Mouse (Mus musculus): ENCODE measurements at regions not wholly inside any gene's neighbourhood (a gene's known extent, or its start where the extent isn't known, plus 50 kb on each side); places are given as distances from the start of the nearest gene placed in this dataset.

DNA sequence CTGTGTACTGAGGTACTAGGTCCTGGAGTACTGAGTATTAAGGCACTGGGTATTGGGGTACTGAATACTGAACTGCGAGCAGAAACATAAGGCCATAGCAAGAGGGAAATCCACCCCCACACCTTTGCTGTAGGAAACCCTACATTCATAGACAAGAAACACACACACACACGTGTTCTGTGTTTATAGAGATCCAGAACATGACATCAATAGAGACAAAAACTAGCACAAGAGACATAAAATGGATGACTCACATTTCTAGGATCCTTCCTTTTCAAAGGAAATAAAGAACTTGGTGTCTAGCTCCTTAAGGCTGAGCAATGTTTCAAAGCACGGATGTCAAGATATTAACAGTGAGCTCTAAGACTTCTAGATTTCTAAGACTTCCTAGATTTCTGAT is 49.9 kb upstream of the Nepro start:
- no peaks in the 10 kb centered on the region for H3K9me3 ChIP-seq (replicated peaks; ENCODE audit: control insufficient read depth, low read length, poor library complexity, severe bottlenecking)
- H3K27ac ChIP-seq (ENCODE audit: low read length), result no peak overlapping the region
- WGBS, result 98% methylated on average over 3 of the region's 3 CpGs
- H3K4me3 ChIP-seq (ENCODE audit: low read depth, low read length), result no peak overlapping the region
- H3K9ac ChIP-seq (ENCODE audit: low read depth, low read length), result no peak overlapping the region
- no peak for ATAC-seq
- H3K4me2 ChIP-seq (ENCODE audit: low read length), result no peak overlapping the region
- no peaks in the 10 kb centered on the region for H3K36me3 ChIP-seq (ENCODE audit: control insufficient read depth, insufficient read depth, low read length)
- H3K4me1 ChIP-seq (ENCODE audit: control insufficient read depth, insufficient read depth, low read length), result peaks cover 16% of the 10 kb centered on the region
- H3K27me3 ChIP-seq (ENCODE audit: control insufficient read depth, insufficient read depth, low read depth, low read length), result no peaks in the 10 kb centered on the region

DNA sequence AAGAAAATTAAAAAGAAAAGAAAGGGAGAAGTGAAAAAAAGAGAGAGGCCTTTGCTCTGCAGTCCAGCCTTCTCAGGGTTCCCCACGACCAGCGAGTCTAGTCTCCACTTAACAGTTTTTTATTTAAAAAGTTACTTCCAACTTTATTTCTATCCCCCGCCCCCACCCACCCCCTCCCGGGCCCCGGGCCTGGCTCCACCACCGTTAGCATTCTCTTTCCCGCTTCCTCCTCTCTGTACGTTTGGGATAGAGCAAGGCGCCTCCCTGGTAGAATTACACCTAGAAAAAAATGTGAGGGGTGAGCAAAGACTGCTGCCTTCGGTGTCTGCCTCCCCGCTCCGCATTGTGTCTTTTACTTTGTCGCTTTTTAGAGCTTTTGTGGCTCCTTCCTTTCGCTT is 51.7 kb upstream of the Nepro start:
- H3K9me3 ChIP-seq (replicated peaks; ENCODE audit: control insufficient read depth, low read length, poor library complexity, severe bottlenecking), result no peaks in the 10 kb centered on the region
- H3K4me1 ChIP-seq (ENCODE audit: control insufficient read depth, insufficient read depth, low read length), result peaks cover 11% of the 10 kb centered on the region
- peak; percentile 79 for ATAC-seq
- WGBS, result 4% methylated on average over 14 of the region's 14 CpGs
- H3K27ac ChIP-seq (ENCODE audit: low read length), result no peak overlapping the region
- peak overlapping the region; percentile 41 for H3K4me2 ChIP-seq (ENCODE audit: low read length)
- no peaks in the 10 kb centered on the region for H3K36me3 ChIP-seq (ENCODE audit: control insufficient read depth, insufficient read depth, low read length)
- no peaks in the 10 kb centered on the region for H3K27me3 ChIP-seq (ENCODE audit: control insufficient read depth, insufficient read depth, low read depth, low read length)
- peak overlapping the region; percentile 38; the same call in 1 of the 2 replicates for H3K9ac ChIP-seq (ENCODE audit: low read depth, low read length)
- H3K4me3 ChIP-seq (ENCODE audit: low read depth, low read length), result no peak overlapping the region

DNA sequence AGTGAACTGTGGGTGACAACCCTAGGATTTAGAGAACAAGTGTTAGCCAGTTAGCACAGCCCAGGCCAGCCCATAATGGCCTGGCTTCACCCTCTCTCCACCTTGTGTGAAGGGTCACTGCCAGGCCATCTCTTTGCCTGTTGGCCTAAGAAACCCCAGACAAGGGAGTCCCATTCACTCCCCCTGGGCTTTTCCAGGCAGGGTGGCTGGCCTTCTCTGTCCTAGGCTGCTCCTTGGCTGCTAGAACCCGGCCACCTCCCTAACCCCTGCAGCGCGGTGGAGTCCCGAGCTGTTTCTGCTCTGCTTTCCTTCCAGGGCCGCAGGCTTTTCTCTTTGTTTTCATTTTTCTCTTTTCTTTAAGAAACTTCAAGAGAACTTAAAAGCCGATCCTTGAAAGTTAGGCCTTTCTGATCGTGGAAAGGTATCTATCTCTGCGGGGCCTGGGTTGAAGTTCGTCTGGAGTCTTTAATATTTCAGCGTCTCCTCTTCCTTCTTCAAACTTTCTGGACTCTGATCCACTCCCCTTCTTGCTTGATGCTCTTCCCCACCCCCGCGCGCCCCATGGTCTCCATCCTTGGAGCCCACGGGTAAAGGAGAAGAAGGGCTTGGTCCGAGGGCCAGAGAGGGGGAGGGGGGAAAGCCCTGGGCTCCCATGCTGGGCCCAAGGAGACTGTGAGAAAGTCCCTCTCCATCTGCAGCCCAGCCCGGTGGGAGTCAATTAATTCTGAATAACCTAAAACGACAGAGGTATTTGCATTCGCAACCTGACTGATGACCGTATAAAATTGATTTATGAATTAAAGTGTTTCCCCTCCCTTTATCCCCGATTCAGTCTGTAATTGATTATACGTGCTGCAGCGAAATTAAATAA is 52.3 kb upstream of the Nepro start:
- peak overlapping the region; percentile 17; the same call in 1 of the 2 replicates for H3K27ac ChIP-seq (ENCODE audit: low read length)
- 4% methylated on average over 22 of the region's 22 CpGs for WGBS
- H3K9me3 ChIP-seq (replicated peaks; ENCODE audit: control insufficient read depth, low read length, poor library complexity, severe bottlenecking), result no peaks in the 10 kb centered on the region
- H3K9ac ChIP-seq (ENCODE audit: low read depth, low read length), result no peak overlapping the region
- peak overlapping the region; percentile 17; the same call in 1 of the 2 replicates for H3K4me2 ChIP-seq (ENCODE audit: low read length)
- peak; percentile 85 for ATAC-seq
- H3K27me3 ChIP-seq (ENCODE audit: control insufficient read depth, insufficient read depth, low read depth, low read length), result no peaks in the 10 kb centered on the region
- H3K36me3 ChIP-seq (ENCODE audit: control insufficient read depth, insufficient read depth, low read length), result no peaks in the 10 kb centered on the region
- no peak overlapping the region for H3K4me3 ChIP-seq (ENCODE audit: low read depth, low read length)
- H3K4me1 ChIP-seq (ENCODE audit: control insufficient read depth, insufficient read depth, low read length), result peaks cover 11% of the 10 kb centered on the region

DNA sequence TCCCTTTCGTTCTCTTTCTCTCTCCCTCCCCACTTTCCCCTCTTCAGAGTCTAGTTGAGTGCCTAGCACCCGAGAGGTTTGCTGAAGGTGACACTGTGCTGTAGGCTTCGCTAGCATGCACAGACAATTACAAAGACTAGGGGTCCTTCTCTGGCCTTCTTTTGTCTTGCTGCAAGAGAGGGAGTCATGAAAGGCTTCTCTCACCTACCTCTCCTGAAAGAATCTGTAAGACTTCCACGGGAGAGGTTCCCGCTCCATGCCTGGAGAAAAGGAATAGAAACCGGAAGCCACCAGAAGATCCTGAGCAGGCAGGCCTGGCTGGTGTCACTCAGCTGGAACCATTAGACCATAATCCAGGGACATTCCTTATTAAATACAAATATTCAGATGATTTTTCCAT is 56.0 kb upstream of the Nepro start:
- Histone ChIP-seq H3K4me3 (ENCODE audit: low read depth, low read length) (no peak overlapping the region), H3K36me3 (ENCODE audit: control insufficient read depth, insufficient read depth, low read length) (no peaks in the 10 kb centered on the region), H3K9me3 (replicated peaks; ENCODE audit: control insufficient read depth, low read length, poor library complexity, severe bottlenecking) (no peaks in the 10 kb centered on the region), H3K27me3 (ENCODE audit: control insufficient read depth, insufficient read depth, low read depth, low read length) (no peaks in the 10 kb centered on the region), H3K4me1 (ENCODE audit: control insufficient read depth, insufficient read depth, low read length) (peaks cover 11% of the 10 kb centered on the region), H3K27ac (ENCODE audit: low read length) (no peak overlapping the region), H3K4me2 (ENCODE audit: low read length) (no peak overlapping the region), H3K9ac (ENCODE audit: low read depth, low read length) (no peak overlapping the region)
- ATAC-seq, result no peak
- WGBS, result 88% methylated on average over 6 of the region's 6 CpGs

DNA sequence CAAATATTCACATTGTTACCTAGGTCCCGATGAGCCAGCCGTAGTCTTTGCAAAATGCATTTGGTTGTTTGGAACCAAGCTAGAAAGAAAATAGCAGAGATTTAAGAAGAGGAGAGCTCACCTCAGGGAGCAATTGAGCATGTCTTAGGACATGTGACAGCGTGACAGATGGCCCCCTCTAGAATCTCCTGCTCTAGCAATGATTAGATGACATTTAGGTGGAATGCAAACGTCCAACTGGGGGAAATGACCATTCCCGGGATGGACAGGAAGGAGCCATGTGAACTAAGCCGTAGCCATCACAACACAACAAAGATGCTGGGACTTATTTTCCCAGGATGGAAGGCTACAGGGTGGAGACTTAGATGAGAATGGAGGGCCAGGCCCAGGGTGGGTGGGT is 57.0 kb upstream of the Nepro start:
- WGBS, result 65% methylated on average over 6 of the region's 6 CpGs
- ATAC-seq, result no peak
- peaks cover 3% of the 10 kb centered on the region for H3K4me1 ChIP-seq (ENCODE audit: control insufficient read depth, insufficient read depth, low read length)
- H3K27ac ChIP-seq (ENCODE audit: low read length), result no peak overlapping the region
- H3K36me3 ChIP-seq (ENCODE audit: control insufficient read depth, insufficient read depth, low read length), result no peaks in the 10 kb centered on the region
- no peak overlapping the region for H3K9ac ChIP-seq (ENCODE audit: low read depth, low read length)
- H3K27me3 ChIP-seq (ENCODE audit: control insufficient read depth, insufficient read depth, low read depth, low read length), result no peaks in the 10 kb centered on the region
- H3K4me3 ChIP-seq (ENCODE audit: low read depth, low read length), result no peak overlapping the region
- no peak overlapping the region for H3K4me2 ChIP-seq (ENCODE audit: low read length)
- H3K9me3 ChIP-seq (replicated peaks; ENCODE audit: control insufficient read depth, low read length, poor library complexity, severe bottlenecking), result no peaks in the 10 kb centered on the region

DNA sequence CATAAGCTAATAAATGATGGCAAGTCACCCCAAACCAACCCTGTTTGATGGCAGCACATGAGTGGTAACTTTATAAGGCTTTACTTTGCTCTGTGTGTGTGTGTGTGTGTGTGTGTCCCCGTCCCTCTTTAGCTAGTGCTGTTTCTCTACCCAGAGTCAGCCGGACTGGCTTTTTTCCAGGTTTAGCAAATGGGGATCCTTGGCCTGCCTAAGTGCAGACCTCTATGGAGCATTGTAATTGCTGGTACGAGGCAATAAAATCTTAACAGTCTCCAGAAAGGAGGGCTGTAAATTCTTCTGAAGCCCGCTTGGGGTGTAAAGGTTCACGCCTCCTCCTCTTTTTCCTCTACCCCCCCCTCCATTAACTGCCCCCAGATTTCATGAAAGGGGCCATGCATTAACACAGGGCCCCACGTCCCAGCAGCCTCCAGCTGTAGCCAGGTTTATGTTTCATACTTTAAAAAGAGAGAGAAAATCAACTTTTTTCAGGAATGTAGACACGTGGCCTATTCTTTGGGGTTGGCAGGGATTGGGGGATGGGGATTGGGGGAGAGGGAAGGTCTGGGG is 57.6 kb upstream of the Nepro start:
- Histone ChIP-seq H3K36me3 (ENCODE audit: control insufficient read depth, insufficient read depth, low read length) (no peaks in the 10 kb centered on the region), H3K27me3 (ENCODE audit: control insufficient read depth, insufficient read depth, low read depth, low read length) (no peaks in the 10 kb centered on the region), H3K9me3 (replicated peaks; ENCODE audit: control insufficient read depth, low read length, poor library complexity, severe bottlenecking) (no peaks in the 10 kb centered on the region), H3K9ac (ENCODE audit: low read depth, low read length) (no peak overlapping the region), H3K4me3 (ENCODE audit: low read depth, low read length) (no peak overlapping the region), H3K4me1 (ENCODE audit: control insufficient read depth, insufficient read depth, low read length) (no peaks in the 10 kb centered on the region; the same call in 1 of the 2 replicates), H3K27ac (ENCODE audit: low read length) (no peak overlapping the region), H3K4me2 (ENCODE audit: low read length) (no peak overlapping the region)
- WGBS, result 53% methylated on average over 7 of the region's 7 CpGs
- ATAC-seq, result peak; percentile 46; the same call in 1 of the 2 replicates

DNA sequence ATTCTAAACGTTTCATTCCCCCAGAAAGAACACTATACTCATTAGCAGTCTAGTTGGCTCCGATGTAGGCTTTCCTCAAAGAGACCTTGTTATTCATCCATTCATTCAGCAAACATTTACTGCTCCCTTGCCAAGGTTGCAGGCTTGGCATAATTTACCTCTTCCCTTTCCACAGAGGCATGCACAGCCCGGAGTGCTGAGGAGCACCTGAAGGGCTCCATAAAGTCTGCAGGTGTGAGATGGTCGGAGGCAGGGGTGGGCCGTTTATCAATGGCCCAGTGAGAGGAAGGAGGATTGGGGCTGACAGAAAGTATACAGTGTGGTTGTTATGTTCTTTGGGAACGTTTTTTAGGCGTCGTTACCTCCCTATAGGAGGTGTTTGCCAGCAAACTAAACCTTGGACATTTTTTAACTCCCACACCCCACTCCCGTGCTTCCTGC is 58.6 kb upstream of the Nepro start:
- Histone ChIP-seq H3K27ac (ENCODE audit: low read length) (0 out of 2 replicates have a peak overlapping the region, but pooled peaks have one; percentile 28), H3K9ac (ENCODE audit: low read depth, low read length) (no peak overlapping the region), H3K9me3 (replicated peaks; ENCODE audit: control insufficient read depth, low read length, poor library complexity, severe bottlenecking) (no peaks in the 10 kb centered on the region), H3K4me1 (ENCODE audit: control insufficient read depth, insufficient read depth, low read length) (no peaks in the 10 kb centered on the region), H3K27me3 (ENCODE audit: control insufficient read depth, insufficient read depth, low read depth, low read length) (no peaks in the 10 kb centered on the region), H3K4me3 (ENCODE audit: low read depth, low read length) (no peak overlapping the region), H3K36me3 (ENCODE audit: control insufficient read depth, insufficient read depth, low read length) (no peaks in the 10 kb centered on the region), H3K4me2 (ENCODE audit: low read length) (no peak overlapping the region)
- ATAC-seq, result no peak
- 77% methylated on average over 9 of the region's 9 CpGs for WGBS

DNA sequence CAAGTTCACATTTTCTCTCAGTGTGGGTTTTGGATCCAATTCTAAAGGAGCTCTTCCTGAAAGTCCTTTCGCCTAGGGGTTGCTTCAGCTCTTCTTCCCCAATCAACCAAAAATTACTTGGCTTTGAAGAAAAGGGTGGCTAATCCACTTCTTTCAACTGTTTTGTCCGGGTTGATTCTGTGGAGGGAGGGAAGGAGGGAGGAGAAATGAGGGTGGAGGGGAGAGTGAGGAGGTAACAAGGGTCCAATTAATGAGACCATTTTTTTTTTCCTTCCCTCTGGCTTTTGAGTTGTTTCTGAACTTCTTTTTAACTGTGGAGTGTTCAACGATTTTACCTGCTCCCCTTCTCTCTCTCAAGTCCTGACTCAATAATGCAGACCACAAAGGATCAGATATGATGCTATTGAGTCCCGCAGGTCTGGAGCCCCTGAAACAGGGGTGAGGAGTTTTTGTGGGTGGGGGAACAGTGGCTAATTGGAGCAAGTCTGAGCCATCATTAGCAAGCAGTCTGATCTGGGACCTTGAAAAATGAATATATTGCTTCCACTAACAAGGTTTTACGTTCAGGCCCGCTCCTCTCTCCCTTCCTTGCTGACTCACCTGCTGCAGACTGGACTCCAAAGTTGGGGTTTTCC is 61.0 kb upstream of the Nepro start:
- Histone ChIP-seq H3K27me3 (ENCODE audit: control insufficient read depth, insufficient read depth, low read depth, low read length) (no peaks in the 10 kb centered on the region), H3K4me1 (ENCODE audit: control insufficient read depth, insufficient read depth, low read length) (no peaks in the 10 kb centered on the region), H3K4me3 (ENCODE audit: low read depth, low read length) (no peak overlapping the region), H3K9me3 (replicated peaks; ENCODE audit: control insufficient read depth, low read length, poor library complexity, severe bottlenecking) (no peaks in the 10 kb centered on the region), H3K36me3 (ENCODE audit: control insufficient read depth, insufficient read depth, low read length) (no peaks in the 10 kb centered on the region), H3K4me2 (ENCODE audit: low read length) (no peak overlapping the region), H3K9ac (ENCODE audit: low read depth, low read length) (no peak overlapping the region), H3K27ac (ENCODE audit: low read length) (no peak overlapping the region)
- WGBS, result 49% methylated on average over 6 of the region's 6 CpGs
- no peak for ATAC-seq
